Mouse (Mus musculus): ENCODE measurements around the gene Git1. TPM values are rescaled to one million over a fixed set of nuclear protein-coding genes. Genes with fewer than 3 reads are reported as not detected.

Git1 gene
- polyA plus RNA-seq, 1 experiment from 2014 or later = 76.8 TPM

DNA sequence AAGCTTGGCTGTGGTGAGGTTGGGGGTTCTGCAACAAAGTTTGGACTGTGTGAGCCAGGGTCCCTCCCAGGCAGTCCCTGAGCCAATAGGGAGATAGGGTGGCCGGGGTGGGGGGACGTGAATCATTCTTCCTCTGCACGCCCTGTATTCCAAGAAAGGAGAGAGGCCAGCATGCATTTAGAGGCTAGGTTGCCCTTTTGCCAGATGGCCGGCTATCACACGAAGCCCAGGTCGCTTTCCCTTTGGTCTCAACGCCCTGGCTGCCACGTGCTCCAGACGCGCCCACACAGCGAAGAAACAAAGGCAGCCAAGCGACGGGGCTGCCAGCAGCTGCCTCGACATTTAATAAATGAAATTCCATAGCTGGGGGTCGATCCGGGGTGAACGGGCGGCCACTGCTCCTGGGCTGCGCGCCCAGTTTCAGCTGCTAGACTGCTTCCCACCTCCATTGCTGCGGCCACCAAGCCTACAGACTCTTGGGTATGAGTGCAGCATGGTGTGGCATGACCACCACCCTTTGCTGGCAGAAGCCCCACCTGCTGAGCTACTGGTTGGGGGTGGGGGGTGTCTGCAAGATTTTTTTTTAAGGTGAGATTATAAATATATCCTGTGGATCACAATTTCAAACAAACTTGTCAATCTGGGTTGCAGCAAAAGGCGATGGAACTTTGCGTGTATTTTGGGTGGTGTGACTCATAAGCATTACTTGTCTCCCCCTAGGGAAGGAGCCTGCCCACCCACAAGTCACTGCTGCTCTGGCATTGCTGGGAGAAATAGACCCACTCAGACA is 1.7 kb upstream of the Git1 start:
- H3K27me3 ChIP-seq = no peaks in the 10 kb centered on the region
- CTCF ChIA-PET = interaction anchor here (0.7 to 3.4 kb wide), 11 partner anchors 8 to 135 kb away, joined by 3 to 13 read pairs (median 4); no protein-coding TSS in a partner anchor
- in situ Hi-C loops (cut with MboI; ENCODE audit: low pct_unique_long_range_greater_than_20kb) = no loop called here
- TF ChIP-seq CTCF (IDR thresholded peaks at IDR 0.05) = no peak
- DNase-seq (ENCODE audit: low read depth, low spot score) (no peak), ATAC-seq (peak; percentile 33)
- POLR2A ChIA-PET = interaction anchor here (0.7 to 2.1 kb wide), 6 partner anchors 9 to 60 kb away, joined by 3 to 7 read pairs (median 4); no protein-coding TSS in a partner anchor

DNA sequence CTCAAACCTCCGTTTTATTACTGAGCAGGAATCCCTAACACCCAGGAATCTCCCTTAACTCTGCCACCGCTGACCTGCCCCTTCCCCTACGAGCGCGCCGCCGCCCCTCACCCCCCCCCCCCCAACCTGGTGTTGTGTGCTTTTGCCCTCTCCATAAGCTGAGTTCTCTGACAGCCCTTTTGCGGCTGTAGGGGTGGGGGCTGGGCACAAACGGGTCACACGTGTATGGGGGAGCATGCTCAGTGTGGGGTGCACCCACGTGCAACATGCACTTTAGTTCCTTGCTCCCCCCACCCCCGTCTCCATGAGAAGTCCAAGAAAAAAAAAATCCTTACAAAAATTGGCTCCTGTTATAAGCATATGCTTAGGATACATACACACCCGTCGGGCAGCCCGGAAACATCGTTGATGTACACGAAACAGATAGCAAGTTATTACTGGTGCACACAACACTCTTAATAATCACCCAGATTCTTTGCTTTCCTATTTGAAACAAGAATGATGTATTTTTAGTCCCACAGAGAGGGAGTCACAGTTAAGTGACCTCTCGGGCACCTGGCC is 971 bp upstream of the Git1 start:
- no peak for TF ChIP-seq CTCF (IDR thresholded peaks at IDR 0.05)
- ChIA-PET CTCF (interaction anchor here (1.0 to 3.4 kb wide), 6 partner anchors 9 to 135 kb away, joined by 3 to 13 read pairs (median 4); no protein-coding TSS in a partner anchor), POLR2A (interaction anchor here (0.7 kb wide), 1 partner anchor 8 kb away, joined by 3 read pairs; no protein-coding TSS in a partner anchor)
- in situ Hi-C loops (cut with MboI; ENCODE audit: low pct_unique_long_range_greater_than_20kb) = no loop called here
- no peaks in the 10 kb centered on the region for H3K27me3 ChIP-seq
- no peak for DNase-seq (ENCODE audit: low read depth, low spot score)
- ATAC-seq = no peak

DNA sequence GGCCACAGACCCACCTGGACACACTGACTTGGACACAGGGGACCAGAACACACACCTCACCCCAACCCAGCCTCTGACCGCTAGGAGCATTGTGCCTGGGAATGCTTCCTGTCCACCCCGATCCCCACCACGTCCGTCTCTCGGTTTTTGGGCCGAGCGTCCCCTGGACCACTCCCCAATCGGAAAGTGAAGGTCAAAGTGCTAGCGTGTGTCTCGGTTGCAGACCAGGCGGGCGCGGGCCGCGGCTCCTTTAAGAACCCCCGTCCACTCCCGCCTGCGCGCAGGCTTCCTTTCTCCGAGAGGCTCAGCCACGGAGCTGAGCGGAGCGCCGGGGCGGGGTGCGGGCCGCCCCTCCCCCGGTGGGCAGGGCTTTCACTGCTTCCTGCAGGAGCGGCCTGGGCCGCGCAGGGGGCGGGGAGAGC is 440 bp upstream of the Git1 start:
- in situ Hi-C loops (cut with MboI; ENCODE audit: low pct_unique_long_range_greater_than_20kb) = no loop called here
- no peak for TF ChIP-seq CTCF (IDR thresholded peaks at IDR 0.05)
- DNase-seq (ENCODE audit: low read depth, low spot score) (no peak), ATAC-seq (peak; percentile 70)
- H3K27me3 ChIP-seq = no peaks in the 10 kb centered on the region
- ChIA-PET CTCF (interaction anchor here (3.4 kb wide), 1 partner anchor 8 kb away, joined by 13 read pairs; no protein-coding TSS in a partner anchor), POLR2A (no interaction called here)

DNA sequence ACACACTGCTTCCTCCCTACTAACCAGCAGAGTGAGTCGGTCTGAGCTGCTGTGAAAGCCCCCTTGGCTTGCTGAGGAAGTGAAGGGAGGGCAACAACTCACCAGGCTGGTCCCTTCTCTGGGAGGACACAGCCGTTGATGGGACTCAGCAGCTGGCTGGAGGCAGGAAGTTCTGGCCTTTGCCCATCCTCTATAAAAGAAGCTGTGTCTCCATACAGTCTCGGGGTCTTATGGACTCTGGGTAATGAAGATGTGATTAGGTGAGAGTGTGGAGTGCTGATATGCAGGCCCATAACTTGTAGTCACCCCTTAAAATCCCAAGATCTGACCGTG is 948 bp downstream of the Git1 start:
- ChIA-PET POLR2A (no interaction called here), CTCF (interaction anchor here (1.0 to 1.5 kb wide), 3 partner anchors 13 to 26 kb away, joined by 3 to 5 read pairs (median 4); no protein-coding TSS in a partner anchor)
- in situ Hi-C loops (cut with MboI; ENCODE audit: low pct_unique_long_range_greater_than_20kb) = no loop called here
- no peaks in the 10 kb centered on the region for H3K27me3 ChIP-seq
- ATAC-seq (no peak), DNase-seq (ENCODE audit: low read depth, low spot score) (no peak)
- TF ChIP-seq CTCF (IDR thresholded peaks at IDR 0.05) = no peak

DNA sequence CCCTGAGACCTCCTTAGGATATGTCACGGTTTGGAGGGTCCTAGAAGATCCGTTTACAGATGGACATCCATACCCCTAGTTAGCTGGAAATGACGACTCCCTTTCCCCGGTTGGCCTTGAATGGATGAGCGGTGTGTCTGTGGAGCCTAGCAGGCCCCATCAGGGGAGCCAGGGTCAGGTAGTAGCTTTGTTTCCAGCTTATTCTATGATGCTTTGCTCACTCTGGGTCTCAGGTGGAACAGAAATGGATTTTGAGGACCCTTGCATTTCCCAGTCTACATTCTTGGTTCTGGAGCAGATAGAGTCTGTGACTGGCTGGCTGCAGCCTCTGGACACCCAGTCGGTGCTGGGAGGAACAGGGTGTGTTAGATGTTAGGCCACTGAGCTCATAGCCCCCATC is 1.4 kb downstream of the Git1 start:
- DNase-seq (ENCODE audit: low read depth, low spot score) (no peak), ATAC-seq (no peak)
- ChIA-PET CTCF (interaction anchor here (1.0 to 1.5 kb wide), 2 partner anchors 13 to 26 kb away, joined by 4 to 5 read pairs; no protein-coding TSS in a partner anchor), POLR2A (no interaction called here)
- in situ Hi-C loops (cut with MboI; ENCODE audit: low pct_unique_long_range_greater_than_20kb) = no loop called here
- TF ChIP-seq CTCF (IDR thresholded peaks at IDR 0.05) = no peak
- H3K27me3 ChIP-seq = no peaks in the 10 kb centered on the region

DNA sequence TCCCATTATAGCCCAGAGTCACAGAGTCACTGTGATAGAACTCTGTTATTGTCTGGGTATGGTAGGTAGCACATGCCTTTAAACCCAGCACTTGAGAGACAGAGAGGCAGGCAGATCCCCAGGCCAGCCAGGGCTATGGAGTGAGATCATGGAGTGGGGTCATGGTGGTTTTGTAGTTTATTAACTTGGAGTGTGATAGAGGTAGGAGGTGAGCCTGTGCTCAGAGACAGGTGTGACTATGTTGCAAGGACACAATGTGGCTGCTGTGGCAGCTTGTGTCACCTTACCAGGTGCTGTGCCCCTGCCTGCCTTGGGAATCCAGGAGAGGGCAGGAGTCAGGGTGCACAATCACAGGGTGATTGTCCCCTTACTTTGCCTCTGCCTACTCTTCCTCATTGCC is 2.1 kb downstream of the Git1 start:
- DNase-seq (ENCODE audit: low read depth, low spot score) (no peak), ATAC-seq (no peak)
- in situ Hi-C loops (cut with MboI; ENCODE audit: low pct_unique_long_range_greater_than_20kb) = no loop called here
- CTCF ChIA-PET = interaction anchor here (1.5 to 2.0 kb wide), 2 partner anchors 12 kb away, joined by 4 to 12 read pairs; no protein-coding TSS in a partner anchor
- no peak for TF ChIP-seq CTCF (IDR thresholded peaks at IDR 0.05)
- no peaks in the 10 kb centered on the region for H3K27me3 ChIP-seq
- POLR2A ChIA-PET = no interaction called here

DNA sequence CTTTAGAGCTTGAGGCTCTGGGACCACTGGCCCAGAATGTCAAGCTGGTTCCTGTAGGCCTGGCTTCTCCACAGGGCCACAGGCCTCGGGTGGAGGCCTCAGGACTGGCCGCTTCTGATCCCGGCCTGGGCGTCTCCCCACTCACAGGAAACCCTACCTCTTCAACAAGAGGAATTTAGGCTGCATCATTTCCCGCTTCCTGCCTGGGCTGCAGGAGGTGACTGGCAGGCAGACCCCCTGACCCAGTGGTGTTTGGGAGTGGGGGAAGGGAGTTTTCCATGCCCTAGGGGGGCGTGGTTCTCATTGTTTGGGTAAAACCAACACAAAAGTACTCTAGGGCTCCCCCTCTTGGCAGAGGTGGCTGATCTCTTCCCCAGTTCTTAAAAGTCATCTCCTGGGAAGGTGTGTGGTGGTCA is 4.0 kb downstream of the Git1 start:
- ChIA-PET POLR2A (interaction anchor here (0.6 to 1.2 kb wide), 2 partner anchors 11 to 500 kb away, joined by 3 read pairs; no protein-coding TSS in a partner anchor), CTCF (interaction anchor here (2.0 kb wide), 1 partner anchor 10 kb away, joined by 12 read pairs; no protein-coding TSS in a partner anchor)
- in situ Hi-C loops (cut with MboI; ENCODE audit: low pct_unique_long_range_greater_than_20kb) = no loop called here
- ATAC-seq (no peak), DNase-seq (ENCODE audit: low read depth, low spot score) (no peak)
- no peak for TF ChIP-seq CTCF (IDR thresholded peaks at IDR 0.05)
- no peaks in the 10 kb centered on the region for H3K27me3 ChIP-seq

DNA sequence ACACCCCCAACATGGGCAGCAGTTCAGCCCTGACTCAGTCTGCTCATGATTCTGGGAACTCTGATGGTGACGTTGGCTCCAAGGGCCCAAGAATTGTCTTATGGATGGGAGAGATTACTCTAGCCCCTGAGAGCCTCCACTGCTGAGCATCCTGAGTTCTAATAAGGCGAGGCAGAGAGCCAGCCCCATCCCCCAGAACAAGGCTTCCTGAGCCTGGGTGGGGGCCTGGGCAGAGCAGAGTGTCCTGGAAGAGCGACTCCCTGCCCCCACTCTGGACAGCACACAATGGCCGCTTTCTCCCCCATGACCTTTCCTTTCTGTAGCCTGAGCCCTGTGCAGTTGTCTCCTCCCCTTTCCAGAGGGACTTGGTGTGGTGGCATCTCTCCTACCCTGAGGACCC is 4.5 kb downstream of the Git1 start:
- ChIA-PET POLR2A (interaction anchor here (0.6 kb wide), 1 partner anchor 500 kb away, joined by 3 read pairs; no protein-coding TSS in a partner anchor), CTCF (no interaction called here)
- in situ Hi-C loops (cut with MboI; ENCODE audit: low pct_unique_long_range_greater_than_20kb) = no loop called here
- ATAC-seq = no peak
- no peaks in the 10 kb centered on the region for H3K27me3 ChIP-seq
- no peak for TF ChIP-seq CTCF (IDR thresholded peaks at IDR 0.05)
- DNase-seq (ENCODE audit: low read depth, low spot score) = no peak

DNA sequence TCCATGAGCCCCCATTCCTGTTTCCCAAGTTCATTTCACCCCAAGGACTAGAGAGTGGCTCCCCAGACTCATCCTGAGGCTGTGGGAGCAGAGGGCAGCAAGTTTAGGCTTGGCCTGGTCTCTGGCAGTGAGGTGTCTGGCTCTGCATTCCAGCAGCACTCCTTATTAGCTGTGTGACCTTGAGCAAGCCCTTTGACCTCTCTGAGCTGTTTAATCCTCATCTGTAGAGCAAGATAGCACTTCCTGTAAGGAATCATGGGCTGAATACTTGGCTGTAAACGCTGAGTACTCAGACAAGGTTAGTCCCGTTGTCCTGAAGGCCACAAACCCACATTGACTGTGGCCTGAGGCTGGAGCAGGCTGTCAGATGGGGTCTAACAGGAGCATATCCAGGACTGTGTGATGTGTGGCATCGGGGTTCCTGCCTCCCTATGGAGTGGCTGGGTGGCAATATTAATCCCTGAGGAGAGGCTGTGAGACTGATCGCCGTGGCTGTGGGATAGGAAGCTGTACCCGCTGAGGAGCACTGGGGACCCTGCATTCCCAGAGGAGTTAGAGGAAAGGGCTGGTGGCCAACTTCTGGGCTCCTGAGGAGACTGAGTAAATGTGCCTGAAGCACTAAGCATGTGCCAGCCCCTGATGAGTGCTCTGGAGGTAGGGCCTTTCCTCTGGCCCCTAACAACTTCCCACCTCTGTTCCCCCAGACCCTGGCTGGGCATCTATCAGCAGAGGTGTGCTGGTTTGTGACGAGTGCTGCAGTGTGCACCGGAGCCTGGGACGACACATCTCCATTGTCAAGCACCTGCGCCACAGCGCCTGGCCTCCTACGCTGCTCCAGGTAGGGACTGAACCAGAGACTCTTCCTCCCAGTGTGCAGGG is 5.1 kb downstream of the Git1 start:
- ChIA-PET CTCF (interaction anchor here (1.0 to 3.8 kb wide), 3 partner anchors 14 to 181 kb away, joined by 3 to 18 read pairs (median 5); no protein-coding TSS in a partner anchor), POLR2A (interaction anchor here (1.0 kb wide), 1 partner anchor 12 kb away, joined by 4 read pairs; no protein-coding TSS in a partner anchor)
- no peak for ATAC-seq
- no peaks in the 10 kb centered on the region for H3K27me3 ChIP-seq
- no peak for TF ChIP-seq CTCF (IDR thresholded peaks at IDR 0.05)
- in situ Hi-C loops (cut with MboI; ENCODE audit: low pct_unique_long_range_greater_than_20kb) = no loop called here
- no peak for DNase-seq (ENCODE audit: low read depth, low spot score)

DNA sequence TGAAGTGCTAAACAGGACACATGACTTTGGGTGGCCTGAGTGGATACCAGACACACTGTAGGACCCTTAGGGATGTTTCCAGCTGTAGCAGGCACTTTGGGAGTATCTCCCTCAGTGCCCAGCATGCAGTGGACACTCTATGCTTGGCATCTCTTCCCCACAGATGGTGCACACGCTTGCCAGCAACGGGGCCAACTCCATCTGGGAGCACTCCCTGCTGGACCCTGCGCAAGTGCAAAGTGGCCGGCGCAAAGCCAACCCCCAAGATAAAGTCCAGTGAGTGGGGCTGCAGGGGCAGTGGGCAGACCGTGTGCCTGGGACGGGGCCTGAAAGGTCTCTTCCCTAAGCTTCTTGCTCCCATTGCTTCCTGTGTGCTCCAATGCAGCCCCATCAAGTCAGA is 6.0 kb downstream of the Git1 start:
- ATAC-seq = no peak
- in situ Hi-C loops (cut with MboI; ENCODE audit: low pct_unique_long_range_greater_than_20kb) = no loop called here
- no peak for TF ChIP-seq CTCF (IDR thresholded peaks at IDR 0.05)
- ChIA-PET POLR2A (no interaction called here), CTCF (interaction anchor here (0.9 to 3.8 kb wide), 6 partner anchors 8 to 182 kb away, joined by 3 to 18 read pairs (median 4); no protein-coding TSS in a partner anchor)
- H3K27me3 ChIP-seq = no peaks in the 10 kb centered on the region
- DNase-seq (ENCODE audit: low read depth, low spot score) = no peak

All from Patski (cell line).